Mouse (Mus musculus) C2C12 (cell line): ENCODE data around the gene Gtpbp8.

ENCODE experiments used
- CEBPB ChIP-seq: IDR thresholded peaks from one replicate; pipeline ENCODE4 v1.6.1; 2011; ENCODE audit warnings: low read depth, mild to moderate bottlenecking, control low read depth, moderate library complexity
- CTCF ChIP-seq: IDR thresholded peaks from one replicate; pipeline ENCODE4 v1.5.1; 2011; ENCODE audit not compliant: control insufficient read depth, insufficient read depth, insufficient read length
- FOSL1 ChIP-seq: IDR thresholded peaks from one replicate; pipeline ENCODE4 v1.8.0; 2011; ENCODE audit warnings: mild to moderate bottlenecking, low read length; ENCODE audit not compliant: poor library complexity, insufficient read depth, severe bottlenecking
- MAX ChIP-seq: IDR thresholded peaks from one replicate; pipeline ENCODE4 v1.6.1; 2011; ENCODE audit warnings: mild to moderate bottlenecking, control low read depth
- MYOD1 ChIP-seq: IDR thresholded peaks from one replicate; pipeline ENCODE4 v1.6.1; 2011; ENCODE audit warnings: low read depth; ENCODE audit not compliant: control insufficient read depth, insufficient read length
- MYOG ChIP-seq: IDR thresholded peaks from one replicate; pipeline ENCODE4 v1.6.1; 2011; ENCODE audit not compliant: control insufficient read depth, insufficient read length; ENCODE audit errors: extremely low read depth
- USF1 ChIP-seq: IDR thresholded peaks from one replicate; pipeline ENCODE4 v1.6.1; 2011; ENCODE audit warnings: low read depth, mild to moderate bottlenecking, control low read depth, moderate library complexity

- TF ChIP-seq CTCF = no peak
- no peak for TF ChIP-seq USF1
- TF ChIP-seq MAX = no peak
- TF ChIP-seq MYOG = no peak
- TF ChIP-seq MYOD1 = no peak
- no peak for TF ChIP-seq CEBPB
- TF ChIP-seq FOSL1 = no peak
These were observed 25.6 kb downstream of the Gtpbp8 start for GRCm38 (mm10) chr16:44720518-44720917.
